Mouse (Mus musculus) forelimb bud, embryonic 11.5 days (tissue): ENCODE measurements around the gene Rad51.
A peak's percentile ranks its signal among the peaks of the same experiment; 100 is the strongest.

Source experiments
- DNase-seq: peaks from one replicate; pipeline ENCODE4 v3.0.0-alpha.2; 2012; ENCODE audit warnings: low read depth, low spot score

The Rad51 gene

DNA sequence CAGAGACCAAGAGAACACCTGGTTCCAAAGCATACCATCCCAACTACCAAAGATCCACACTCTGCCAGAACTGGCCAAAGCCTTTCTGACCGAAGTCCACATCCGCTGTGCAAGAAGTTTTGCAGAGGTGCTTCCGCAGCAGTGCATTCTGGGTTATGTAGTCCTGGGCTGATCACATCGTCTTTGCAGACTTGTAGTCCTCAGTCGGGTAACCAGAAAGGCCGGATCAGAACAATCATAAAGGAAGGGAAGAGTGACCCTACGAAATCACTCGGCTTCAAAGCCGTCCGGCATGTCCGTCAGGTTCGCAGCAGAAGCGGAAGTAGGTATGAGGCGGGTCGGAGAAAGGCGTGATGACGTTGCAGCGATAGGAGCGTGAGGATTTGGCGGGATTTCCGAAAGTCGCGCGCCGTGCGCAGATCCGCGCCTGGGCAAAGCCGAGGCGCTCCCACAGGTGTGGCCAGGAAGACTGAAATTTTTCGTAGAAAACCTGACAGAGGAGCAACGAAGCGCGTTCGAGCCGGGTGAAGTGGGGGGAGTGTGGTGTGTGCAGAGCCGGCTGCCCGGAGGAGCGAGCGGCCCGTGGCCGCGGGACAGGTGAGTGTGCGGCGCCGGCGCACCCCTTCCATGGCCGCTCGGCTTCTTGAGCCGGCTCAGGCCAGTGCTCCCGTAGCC lies at the start of gene Rad51:
TSS of gene Rad51 (plus strand) at position 356 of the 675 bp plus-strand sequence.
- peak; percentile 92 for DNase-seq

GRCm38 (mm10) chr2:119072397-119072796 lies 40.2 kb upstream of the Rad51 start:
- no peak for DNase-seq

- no peak for DNase-seq
Observed at GRCm38 (mm10) chr2:119086156-119086555, 26.4 kb upstream of the Rad51 start.

- no peak for DNase-seq
Observed at GRCm38 (mm10) chr2:119101552-119101951, 11.0 kb upstream of the Rad51 start.

- DNase-seq, result no peak
Observed at GRCm38 (mm10) chr2:119106583-119106982, 6.0 kb upstream of the Rad51 start.

GRCm38 (mm10) chr2:119108554-119108953 lies 4.0 kb upstream of the Rad51 start:
- peak; percentile 34 for DNase-seq

DNA sequence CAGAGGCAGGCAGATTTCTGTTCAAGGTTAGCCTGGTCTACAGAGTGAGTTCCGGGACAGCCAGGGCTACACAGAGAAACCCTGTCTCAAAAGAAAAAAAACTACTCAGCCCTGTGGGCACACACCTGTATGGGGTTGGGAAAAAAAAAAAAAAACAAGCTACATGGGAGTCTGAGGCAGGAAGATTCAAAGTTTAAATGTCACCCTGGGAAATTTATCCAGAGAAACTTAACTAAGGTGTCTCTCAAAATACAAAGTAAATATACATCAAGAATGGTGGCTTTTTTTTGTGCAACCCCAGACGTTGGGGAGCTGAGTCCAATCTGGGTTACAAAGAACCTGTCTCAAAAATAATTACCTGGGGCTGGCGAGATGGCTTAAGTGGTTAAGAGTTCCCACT lies 1.5 kb upstream of the Rad51 start:
- no peak for DNase-seq

DNA sequence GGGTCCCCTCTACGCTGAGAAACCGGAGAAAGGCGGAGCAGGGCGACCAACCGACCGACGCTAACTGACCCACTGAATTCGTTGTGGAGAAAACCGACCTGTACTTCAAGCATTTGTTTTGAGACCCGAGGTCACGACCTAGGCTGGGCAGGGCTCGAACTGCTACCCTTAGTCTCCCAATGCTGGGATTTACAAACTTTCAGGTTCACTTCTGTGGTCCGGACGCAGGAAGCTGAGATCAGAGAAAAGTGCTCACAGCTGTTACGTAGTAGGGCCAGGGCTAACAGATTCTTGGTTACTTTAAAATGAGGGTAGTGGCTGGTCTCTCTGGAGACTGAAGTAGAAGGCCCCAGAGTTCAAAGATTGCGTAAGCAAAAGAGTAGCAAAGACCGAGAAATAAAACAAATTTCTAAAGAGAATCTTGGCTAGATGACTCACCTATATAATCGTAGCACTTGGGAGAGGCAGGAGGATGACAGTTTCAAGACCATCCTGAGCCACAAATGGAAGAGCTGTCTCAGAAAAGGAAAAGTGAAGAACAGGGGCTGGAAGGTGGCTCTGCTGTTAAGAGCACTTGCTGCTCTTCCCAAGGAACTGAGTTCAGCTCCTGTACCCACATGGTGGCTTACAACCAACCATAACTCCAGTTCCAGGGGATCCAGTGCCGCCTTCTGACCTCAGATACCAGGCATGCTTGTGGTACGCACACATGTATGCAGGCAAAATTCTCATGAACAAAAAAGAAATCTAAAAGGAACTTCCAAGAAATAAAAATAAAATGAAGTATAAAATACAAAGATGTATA lies 730 bp downstream of the Rad51 start:
- DNase-seq, result no peak

DNA sequence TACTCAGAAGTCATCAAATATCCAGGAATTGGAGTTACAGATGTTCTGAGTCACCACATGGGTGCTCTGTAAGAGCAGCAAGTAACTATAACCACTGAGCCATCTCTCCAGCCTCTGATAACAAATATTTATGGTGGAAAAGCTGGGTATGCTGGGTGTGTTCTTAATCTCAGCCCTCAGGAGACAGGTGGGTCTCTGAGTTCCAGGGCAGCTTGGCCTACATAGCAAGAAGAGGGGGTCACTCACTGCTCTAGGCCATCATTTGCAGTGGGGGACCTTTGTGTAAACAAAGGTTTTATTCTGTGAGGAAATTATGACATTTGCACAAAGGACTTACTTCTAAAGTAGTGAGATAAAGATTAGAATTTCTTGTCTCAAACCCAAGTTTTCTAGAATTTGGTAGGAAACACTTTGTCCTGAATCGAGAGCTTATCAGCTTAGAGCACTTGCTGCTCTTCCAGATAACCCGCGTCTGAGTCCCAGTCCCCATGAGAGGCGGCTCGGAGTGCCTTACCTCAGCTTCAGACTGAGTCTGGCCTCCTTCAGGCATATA lies 23.8 kb downstream of the Rad51 start:
- no peak for DNase-seq

- no peak for DNase-seq
Observed at GRCm38 (mm10) chr2:119145199-119145598, 32.6 kb downstream of the Rad51 start.

GRCm38 (mm10) chr2:119146435-119146834 lies 33.8 kb downstream of the Rad51 start:
- no peak for DNase-seq

DNA sequence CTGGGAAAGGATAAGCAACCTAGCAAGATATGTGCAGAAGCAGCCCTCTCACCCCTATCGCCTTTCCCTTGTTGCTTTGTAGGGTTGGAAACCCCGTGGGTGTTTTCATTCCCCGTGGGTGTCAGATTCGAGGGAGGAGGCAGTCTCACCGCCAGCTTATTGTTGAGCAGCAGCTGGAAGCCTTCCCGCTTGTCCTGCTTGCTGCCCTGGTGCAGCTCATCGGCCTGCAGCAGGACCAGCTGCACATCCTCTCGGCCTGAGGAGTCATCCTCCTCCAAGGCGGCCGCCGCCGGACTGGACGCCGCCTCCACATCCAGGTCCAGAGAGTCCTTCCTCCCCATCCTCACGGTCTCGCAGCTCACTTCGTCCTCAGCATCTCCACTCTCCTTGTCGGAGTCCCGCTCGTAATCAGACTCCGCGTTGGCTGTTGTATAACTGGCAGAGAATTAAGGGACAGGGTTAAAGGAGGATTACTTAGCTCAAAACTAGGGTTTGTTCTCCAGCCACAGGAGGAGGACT lies 34.6 kb downstream of the Rad51 start:
- no peak for DNase-seq

GRCm38 (mm10) chr2:119147775-119148174 lies 35.2 kb downstream of the Rad51 start:
- no peak for DNase-seq

GRCm38 (mm10) chr2:119152255-119152654 lies 39.7 kb downstream of the Rad51 start:
- no peak for DNase-seq

DNA sequence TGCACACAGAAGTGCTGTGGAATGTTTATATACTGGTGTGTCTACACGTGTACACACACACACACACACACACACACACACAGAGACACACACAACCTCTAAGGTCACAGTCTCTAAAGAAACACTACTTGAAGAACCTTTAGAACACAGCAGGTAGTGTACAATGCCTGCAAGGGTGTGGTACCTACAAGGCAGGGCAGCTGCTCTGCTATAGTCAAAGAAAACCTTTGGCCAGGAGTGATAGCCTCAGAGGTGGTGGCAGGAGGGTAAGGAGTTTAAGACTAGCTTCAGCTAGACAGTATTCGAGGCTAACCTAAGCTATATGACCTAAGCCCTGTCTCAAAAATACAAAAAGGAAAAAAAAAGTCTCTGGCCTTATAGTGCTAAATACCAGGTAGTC lies 42.1 kb downstream of the Rad51 start:
- DNase-seq, result no peak

DNA sequence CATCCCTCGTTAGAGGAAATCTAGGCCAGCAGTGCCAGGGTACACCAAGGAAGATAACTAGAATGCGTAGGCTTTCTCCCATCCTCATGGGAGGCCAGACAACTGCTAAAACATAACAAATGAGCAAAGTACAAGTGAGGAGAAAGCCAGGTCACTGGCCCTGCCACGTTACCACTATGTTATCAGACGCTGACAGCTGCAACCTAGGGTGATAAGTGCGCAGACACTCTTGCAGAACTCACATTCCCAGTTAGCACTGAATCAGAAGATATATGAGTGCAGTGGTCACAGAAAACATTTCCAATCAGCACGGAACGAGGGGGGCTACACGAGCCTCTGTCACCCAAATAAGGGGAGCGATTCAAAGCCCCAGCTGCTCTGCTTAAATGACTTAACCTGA lies 42.8 kb downstream of the Rad51 start:
- DNase-seq, result no peak

- DNase-seq, result no peak
Observed at GRCm38 (mm10) chr2:119156081-119156680, 43.6 kb downstream of the Rad51 start.

- DNase-seq, result peak; percentile 95
Observed at GRCm38 (mm10) chr2:119156681-119157572, 44.3 kb downstream of the Rad51 start, which contains the start of gene Rmdn3. TSS of gene Rmdn3 (minus strand) at chr2:119157034.

- no peak for DNase-seq
Observed at GRCm38 (mm10) chr2:119157836-119158235, 45.2 kb downstream of the Rad51 start.

DNA sequence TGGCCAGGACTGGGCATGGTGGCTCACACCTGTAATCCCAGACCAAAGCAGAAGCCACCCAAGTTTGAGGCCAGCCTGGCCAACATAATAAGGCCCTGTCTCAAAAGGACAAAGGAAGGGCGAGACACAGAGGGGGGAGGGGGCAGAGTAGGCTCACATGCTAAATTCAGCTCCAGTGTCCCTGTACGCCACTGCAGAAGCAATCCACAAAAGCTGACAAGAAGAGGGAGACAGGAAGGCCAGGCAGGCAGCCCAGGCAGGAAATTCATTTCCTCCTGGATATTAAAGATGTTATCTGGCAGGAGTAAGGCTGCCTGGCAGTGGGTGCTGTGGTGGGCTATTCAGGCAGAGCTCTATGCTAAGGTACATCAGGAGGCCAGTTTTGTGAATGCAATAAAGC lies 48.7 kb downstream of the Rad51 start:
- no peak for DNase-seq

- no peak for DNase-seq
Observed at GRCm38 (mm10) chr2:119163135-119163534, 50.5 kb downstream of the Rad51 start.
